Mouse (Mus musculus) cerebellum, adult 9-10 months (tissue): ENCODE results near the gene Wfdc15b.
"Not testable (repeated sequence)": the region's sequence is repeated elsewhere in the genome, so short reads cannot be mapped to it uniquely, and the experiment has no call there.

Experiments
- DNase-seq: peaks from one replicate; pipeline ENCODE4 v3.0.0; 2022

Gene Wfdc15b

DNA sequence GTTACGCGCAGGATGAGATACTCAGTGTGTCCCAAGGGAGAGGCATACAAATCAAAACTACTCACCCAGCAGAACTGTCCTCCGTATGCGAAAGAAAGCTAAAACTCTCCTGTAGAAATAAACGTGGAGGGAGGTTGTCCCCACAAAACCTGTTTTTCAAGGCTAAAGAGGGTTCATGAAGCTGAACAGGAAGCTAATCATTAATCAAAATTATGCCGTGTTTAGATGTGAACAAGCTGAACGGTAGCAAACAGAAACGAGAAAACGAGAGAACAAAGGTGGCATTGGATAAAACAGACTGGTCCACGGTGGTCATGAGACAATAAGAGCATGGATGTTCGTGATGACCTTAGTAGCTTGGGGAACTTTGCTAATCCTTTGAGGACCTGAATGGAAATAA lies at the start of gene Wfdc15b:
Gene Wfdc15b (minus strand): TSS at position 139 of the 400 bp plus-strand sequence.
- no peak for DNase-seq

DNA sequence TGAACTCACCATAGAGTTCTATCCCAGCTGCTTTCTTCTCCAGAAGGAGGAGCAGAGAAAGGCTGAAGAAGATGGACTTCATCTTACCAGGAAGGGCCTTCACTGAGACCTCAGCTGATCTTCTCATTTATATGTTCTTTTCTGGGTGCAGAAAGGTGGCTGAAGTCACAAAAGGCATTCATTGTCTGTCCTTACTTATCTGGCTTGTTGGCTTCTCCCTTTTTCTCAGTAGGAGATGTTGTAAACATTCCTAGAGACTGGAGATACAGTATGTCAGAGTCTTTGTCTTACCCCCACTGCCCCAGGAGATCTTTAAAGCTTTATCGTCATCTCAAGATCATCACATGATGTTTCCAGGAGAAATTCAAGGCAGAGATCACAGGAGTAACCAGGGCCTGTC lies 35.1 kb upstream of the Wfdc15b start, which contains the start of gene Svs3b:
Gene Svs3b (minus strand): TSS at position 101 of the 400 bp plus-strand sequence.
- DNase-seq, result not testable (repeated sequence)

- DNase-seq, result no peak
Measured at GRCm38 (mm10) chr2:164238366-164238765, 16.9 kb upstream of the Wfdc15b start, which contains the start of gene Svs2. TSS of gene Svs2 (minus strand) at chr2:164238466.

DNA sequence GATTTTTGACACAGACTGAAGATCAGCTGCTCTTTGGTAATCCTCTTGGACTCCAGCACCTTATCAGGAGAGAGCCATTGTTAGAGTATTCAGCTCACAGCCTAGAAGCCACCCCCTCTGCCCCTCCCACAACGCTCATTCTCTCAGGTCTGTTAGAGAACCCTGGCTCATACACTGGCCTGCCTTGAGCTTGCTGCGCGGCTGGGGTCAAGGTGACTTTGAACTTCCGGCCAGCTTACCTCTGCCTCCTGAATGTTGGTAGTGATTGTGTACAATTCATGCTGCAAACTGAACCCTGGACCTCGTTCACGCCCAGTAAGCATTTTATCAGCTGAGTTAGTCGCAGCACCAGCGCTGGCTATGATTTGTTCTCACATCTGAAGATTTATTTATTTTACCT lies 11.2 kb upstream of the Wfdc15b start:
- DNase-seq, result no peak

DNA sequence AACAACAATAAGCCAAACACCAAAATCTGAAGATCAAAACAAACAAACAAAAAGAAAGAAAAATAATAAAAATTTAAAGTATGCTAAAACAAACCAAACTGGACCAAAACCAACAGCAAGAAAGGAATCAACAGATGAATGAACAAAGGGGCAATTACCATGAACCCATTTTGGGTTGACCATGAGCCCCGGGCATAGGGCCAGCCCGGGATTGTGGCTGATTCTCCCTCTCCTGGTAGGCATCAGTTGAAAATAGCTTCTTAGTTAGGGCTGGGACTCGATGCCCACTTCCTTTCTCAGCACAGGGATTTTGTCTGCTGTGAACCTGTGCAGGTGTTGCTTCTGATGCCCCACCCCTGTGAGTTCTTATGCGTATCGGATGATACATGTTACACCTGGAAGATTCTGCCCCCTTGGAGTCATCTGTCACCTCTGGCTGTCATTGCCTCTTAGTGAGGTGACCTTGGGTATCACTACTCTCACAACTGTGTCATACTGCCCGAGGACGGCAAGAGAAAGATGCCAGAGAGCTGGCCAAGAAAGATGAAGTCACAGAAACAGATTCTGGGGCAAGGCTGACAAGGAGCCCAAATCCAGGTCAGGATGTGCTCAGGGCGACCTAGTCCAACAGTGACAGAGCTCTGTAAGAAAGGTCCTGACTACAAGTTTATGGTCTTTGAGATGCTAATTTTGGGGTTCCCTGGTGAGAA lies 7.1 kb upstream of the Wfdc15b start:
- DNase-seq, result no peak

DNA sequence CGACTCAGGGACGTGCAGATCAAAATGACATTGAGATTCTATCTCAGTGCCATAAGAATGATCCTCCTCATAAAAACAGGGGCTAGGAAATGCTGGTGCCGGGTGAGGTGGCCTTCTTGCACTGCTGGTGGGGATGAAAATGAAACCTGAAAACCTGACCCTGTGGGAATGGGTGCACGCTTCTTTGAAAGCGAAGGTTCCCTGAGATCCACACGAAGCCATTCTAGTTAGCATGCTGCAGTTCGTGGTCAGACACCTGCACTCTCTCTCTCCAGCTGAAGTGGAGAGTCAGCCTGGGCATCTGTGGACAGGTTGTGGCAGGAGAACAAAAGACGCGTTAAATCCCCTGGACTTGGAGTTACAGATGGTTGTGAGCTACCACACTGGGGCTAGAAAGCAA lies 2.2 kb downstream of the Wfdc15b start:
- DNase-seq, result no peak

GRCm38 (mm10) chr2:164212711-164213110 lies 8.7 kb downstream of the Wfdc15b start:
- DNase-seq, result no peak

GRCm38 (mm10) chr2:164210892-164211291 lies 10.6 kb downstream of the Wfdc15b start:
- DNase-seq, result no peak

DNA sequence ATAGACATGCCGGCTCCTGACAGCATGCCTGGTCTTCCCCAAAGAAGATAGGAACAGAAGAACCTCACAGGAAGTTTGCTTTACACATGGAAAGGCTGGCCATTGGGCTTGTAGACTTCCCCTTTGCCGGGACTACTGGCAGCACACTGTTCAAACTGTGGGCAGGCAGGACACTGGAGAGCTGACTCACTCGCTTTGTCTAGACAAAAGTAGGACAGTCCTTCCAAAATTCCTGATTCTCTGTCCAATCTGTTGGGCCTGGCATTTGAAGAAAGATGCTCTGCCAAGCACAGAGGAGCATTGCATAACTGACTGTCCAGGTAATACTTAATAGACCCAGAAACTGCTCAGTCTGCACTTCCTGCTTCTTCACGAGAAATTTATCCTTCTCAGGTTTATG lies 14.8 kb downstream of the Wfdc15b start:
- peak; percentile 91 for DNase-seq

- peak; percentile 7 for DNase-seq
Measured at GRCm38 (mm10) chr2:164206011-164206410, 15.4 kb downstream of the Wfdc15b start.

DNA sequence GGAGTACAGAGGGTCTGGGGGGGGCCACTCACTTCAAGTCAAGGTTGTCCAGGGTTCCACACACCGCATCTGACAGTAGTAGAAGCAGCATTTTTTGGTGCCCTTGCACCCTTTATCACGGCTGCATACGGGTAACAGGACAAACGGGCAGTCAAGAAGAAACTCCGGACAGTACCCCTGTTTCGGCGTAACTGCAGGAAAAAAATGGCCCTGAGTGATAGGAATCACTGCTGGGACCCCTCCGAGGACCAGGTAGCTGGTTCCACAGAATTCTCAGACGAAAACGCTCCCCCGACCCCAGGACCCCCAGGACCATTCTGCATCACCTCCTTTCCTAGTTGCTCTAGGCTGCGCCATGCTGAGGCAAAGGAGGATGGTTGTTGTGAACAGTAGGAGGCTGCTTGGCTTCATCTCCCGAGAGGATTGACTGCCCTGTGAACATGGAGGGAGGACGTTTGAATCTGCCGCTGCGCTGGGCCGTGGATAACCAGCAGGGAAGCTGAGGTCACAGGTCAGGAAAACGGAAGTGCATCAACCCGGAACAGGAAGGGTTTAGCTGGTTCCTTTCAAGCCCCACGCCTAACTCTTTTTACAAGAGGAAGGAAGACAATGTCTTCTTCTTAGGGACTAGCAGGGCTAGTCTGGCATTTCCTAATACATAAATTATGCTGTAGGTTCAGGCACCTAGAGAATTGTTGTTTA lies 21.7 kb downstream of the Wfdc15b start, which contains the start of gene Wfdc15a:
Gene Wfdc15a (minus strand): TSS at position 505 of the 702 bp plus-strand sequence.
- no peak for DNase-seq

DNA sequence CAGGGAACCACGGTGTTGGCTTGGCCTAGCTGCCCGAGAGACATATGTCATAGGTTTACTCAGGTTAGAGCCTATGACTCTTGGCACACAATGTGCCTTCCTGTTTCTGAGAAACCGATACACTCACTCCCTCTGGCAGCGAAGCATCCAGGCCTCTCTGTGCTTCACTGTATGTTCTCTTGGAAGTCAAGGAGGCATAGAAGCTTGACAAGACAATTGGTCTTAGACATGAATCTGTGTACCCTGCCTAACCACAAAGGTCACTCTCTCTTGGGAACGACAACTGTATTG lies 24.8 kb downstream of the Wfdc15b start:
- DNase-seq, result no peak

DNA sequence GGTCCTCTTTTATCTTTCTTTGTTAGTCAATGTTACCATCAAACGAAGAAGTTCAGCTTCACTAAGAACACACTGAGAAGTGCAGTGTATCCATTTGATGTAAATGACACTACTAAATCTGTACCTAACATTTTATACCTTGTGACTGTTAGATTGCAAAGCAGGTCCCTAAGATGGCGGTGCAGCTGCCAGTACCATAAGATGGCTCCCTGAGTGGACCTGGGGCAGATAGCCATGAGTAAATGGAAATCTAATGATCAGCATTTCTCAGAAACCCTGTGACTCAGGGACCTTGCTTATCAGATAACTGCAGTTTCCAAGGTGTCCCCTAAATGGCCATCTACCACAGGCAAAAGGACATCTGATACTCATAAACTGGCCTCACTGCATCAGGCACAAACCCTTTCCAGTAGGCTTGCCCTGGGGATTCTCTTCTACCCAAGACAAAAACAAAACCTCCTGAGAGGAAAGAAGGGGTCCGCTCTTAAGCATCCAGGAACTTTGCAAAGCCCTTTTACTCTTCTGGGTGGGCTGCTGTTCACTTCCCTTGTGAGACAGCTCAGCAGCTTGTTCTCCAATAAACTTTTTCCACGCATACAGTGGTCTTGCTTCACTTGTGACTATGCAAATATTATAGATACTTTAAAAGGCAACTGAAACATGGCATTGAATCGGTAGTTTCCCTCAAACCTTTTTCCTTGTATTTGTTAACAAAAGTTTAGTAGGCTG lies 25.3 kb downstream of the Wfdc15b start:
- no peak for DNase-seq

- DNase-seq, result no peak
Measured at GRCm38 (mm10) chr2:164194959-164195630, 26.4 kb downstream of the Wfdc15b start.

DNA sequence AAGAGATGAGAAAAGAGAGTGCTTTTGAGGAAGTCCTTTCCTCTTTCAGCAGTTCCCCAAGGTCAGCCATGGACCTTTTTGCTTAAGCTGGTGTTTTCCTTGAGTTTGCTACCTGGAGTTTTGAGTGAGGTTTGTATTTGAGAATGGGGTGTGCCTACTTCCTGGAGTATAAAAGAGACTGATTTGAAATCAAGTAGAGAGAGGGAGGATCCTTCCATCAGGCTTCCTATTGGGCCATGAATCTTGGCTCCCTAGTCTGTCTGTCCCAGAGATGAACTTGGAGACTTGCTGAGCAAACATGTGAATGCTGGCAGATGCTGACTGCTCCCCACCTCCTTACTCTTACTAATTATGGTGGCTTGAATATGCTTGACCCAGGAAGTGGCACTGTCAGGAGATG lies 29.2 kb downstream of the Wfdc15b start:
- DNase-seq, result no peak

DNA sequence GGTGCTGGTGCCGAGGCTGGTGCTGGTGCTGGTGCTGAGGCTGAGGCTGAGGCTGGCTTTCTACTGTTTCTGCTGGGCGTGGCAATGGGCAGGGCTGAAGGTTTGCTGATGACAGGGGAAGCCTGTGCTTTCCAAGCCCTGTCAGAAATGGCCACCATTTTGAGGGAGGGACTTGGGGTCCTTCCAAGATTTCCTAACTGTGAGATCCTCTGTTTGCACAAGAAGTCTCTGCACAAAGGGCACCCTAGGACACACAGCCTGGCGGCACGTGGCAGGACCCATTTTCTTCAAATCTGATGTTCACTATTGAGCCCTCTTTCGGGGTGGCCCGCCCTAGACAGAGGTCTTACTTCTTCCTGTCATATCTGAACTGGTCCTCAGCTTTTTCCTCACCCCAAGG lies 30.9 kb downstream of the Wfdc15b start, which contains the start of gene Wfdc12:
Gene Wfdc12 (minus strand): TSS at position 33 of the 400 bp plus-strand sequence.
- DNase-seq, result no peak

GRCm38 (mm10) chr2:164188722-164189121 lies 32.7 kb downstream of the Wfdc15b start:
- DNase-seq, result no peak

- DNase-seq, result no peak
Measured at GRCm38 (mm10) chr2:164184145-164184719, 37.2 kb downstream of the Wfdc15b start.

GRCm38 (mm10) chr2:164183340-164183739 lies 38.1 kb downstream of the Wfdc15b start:
- DNase-seq, result no peak

DNA sequence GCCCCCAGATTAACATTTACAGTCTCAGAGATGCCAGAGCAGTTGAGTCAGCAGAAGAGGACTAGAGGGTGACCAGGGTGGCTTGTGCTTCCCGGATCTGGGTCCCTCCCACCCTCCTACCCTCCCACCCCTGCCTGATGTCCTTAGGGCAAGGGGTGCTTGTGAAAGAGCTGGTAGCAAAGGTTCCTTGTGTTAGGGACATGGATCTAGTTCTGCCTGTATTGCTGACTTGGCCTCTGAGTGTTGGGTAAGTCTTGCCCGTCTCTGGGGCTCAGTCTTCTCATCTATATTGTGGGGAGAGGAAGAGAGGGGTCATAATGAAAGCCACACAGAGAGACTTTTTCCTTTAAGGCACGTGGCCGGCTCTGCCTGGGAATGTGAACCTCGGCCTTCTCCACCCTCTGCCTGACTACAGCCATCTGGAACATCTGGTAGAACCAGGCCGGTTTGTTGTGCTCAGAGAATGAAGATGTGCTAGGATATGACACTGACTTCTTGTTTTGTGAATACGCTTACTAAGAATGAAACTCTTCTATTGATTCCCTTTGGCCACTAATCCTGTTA lies 38.7 kb downstream of the Wfdc15b start, which contains the start of gene Wfdc5:
Gene Wfdc5 (minus strand): TSS at position 51 of the 564 bp plus-strand sequence.
- DNase-seq, result no peak

DNA sequence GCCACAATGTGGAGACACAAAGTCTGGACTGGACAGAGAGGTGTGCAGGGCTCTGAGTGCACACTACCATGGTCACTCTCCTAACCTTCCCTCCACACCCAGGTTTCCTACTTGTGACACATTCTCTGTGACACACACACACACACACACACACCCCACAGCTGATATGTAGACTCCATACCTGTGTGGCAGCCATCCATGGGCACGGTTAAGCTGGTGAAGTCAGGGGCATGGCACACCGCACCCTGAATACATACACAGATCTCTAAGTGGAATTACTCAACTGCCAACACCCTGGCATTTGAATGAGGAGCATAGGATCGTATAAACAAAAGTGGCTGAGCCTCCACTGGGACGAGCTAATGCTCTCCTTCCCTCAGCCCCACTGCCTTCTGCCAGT lies 40.7 kb downstream of the Wfdc15b start:
- no peak for DNase-seq

DNA sequence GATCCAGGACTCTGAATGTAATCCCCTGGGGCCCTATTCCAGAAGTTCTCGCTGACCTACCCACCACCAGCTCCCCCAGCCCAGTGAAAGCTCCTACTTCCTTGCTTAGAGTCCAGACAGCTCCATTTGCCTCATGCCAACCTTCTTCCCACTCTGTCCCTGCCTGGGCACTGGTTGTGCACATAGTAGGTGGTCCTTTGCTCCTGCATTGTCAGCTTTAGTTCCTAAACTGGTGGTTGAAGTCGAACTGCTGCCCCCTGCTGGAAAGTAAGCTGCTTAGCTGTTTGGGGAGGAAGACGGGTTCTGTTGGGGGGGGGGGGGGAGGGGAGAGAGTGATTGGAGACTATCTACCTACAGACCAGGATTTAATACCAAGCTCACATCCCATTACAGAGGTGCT lies 41.3 kb downstream of the Wfdc15b start:
- no peak for DNase-seq
